Mouse (Mus musculus): Measurements from ENCODE around the gene AW551984.

The AW551984 gene

GRCm38 (mm10) chr9:39603999-39604453 lies at the start of gene AW551984:
TSS of gene AW551984 (minus strand) at chr9:39604403.
- no peak for DNase-seq

GRCm38 (mm10) chr9:39647382-39647781 lies 43.2 kb upstream of the AW551984 start:
- no peak for DNase-seq

- DNase-seq: no peak
Measured at GRCm38 (mm10) chr9:39644785-39645184, 40.6 kb upstream of the AW551984 start, which contains the start of gene Olfr961. TSS of gene Olfr961 (plus strand) at chr9:39645085.

GRCm38 (mm10) chr9:39633913-39634594 lies 29.9 kb upstream of the AW551984 start:
- no peak for DNase-seq

- DNase-seq: no peak
Measured at GRCm38 (mm10) chr9:39629069-39629468, 24.9 kb upstream of the AW551984 start.

- no peak for DNase-seq
Measured at GRCm38 (mm10) chr9:39624711-39625110, 20.5 kb upstream of the AW551984 start.

- DNase-seq: no peak
Measured at GRCm38 (mm10) chr9:39623783-39624182, 19.6 kb upstream of the AW551984 start.

- DNase-seq: no peak
Measured at GRCm38 (mm10) chr9:39621073-39621472, 16.9 kb upstream of the AW551984 start, which contains the start of gene Olfr960. TSS of gene Olfr960 (plus strand) at chr9:39621373.

GRCm38 (mm10) chr9:39611953-39612352 lies 7.8 kb upstream of the AW551984 start:
- DNase-seq: no peak

- no peak for DNase-seq
Measured at GRCm38 (mm10) chr9:39610355-39610754, 6.2 kb upstream of the AW551984 start, which contains the start of gene Olfr148. TSS of gene Olfr148 (plus strand) at chr9:39610655.

- no peak for DNase-seq
Measured at GRCm38 (mm10) chr9:39608497-39608896, 4.3 kb upstream of the AW551984 start.

GRCm38 (mm10) chr9:39603333-39603845 lies 814 bp downstream of the AW551984 start:
- DNase-seq: no peak

- DNase-seq: no peak
Measured at GRCm38 (mm10) chr9:39602536-39603332, 1.5 kb downstream of the AW551984 start.

- no peak for DNase-seq
Measured at GRCm38 (mm10) chr9:39577050-39577449, 27.2 kb downstream of the AW551984 start.

- no peak for DNase-seq
Measured at GRCm38 (mm10) chr9:39575469-39575868, 28.7 kb downstream of the AW551984 start, which contains the start of gene Olfr959. TSS of gene Olfr959 (minus strand) at chr9:39575569.

GRCm38 (mm10) chr9:39558349-39558647 lies 45.9 kb downstream of the AW551984 start:
- no peak for DNase-seq

- no peak for DNase-seq
Measured at GRCm38 (mm10) chr9:39557529-39558348, 46.5 kb downstream of the AW551984 start.

GRCm38 (mm10) chr9:39553946-39554345 lies 50.3 kb downstream of the AW551984 start, which contains the start of gene Olfr958:
TSS of gene Olfr958 (minus strand) at chr9:39554054.
- no peak for DNase-seq

- DNase-seq: no peak
Measured at GRCm38 (mm10) chr9:39550806-39551205, 53.4 kb downstream of the AW551984 start.
